Mouse (Mus musculus) liver, adult 2 months (tissue): ENCODE results near the gene Nhlh1. TPM values are rescaled to one million over a fixed set of nuclear protein-coding genes. Genes with fewer than 3 reads are reported as not detected.

Experiments used
- DNase-seq: peaks from one replicate; pipeline ENCODE4 v3.0.0-alpha.2; 2011; ENCODE audit warnings: low read depth, low spot score; ENCODE audit errors: extremely low read depth
- H3K27ac ChIP-seq: fragments of 200-500 bp; replicated peaks from 2 replicates; pipeline ENCODE4 v1.5.1; 2012; ENCODE audit warnings: low read depth, mild to moderate bottlenecking, control low read depth, inconsistent platforms, low read length; ENCODE audit not compliant: insufficient read depth
- H3K27me3 ChIP-seq: fragments of 200-500 bp; 2 replicates; pipeline ENCODE4 v1.6.1; 2012; ENCODE audit warnings: mild to moderate bottlenecking, moderate library complexity, low read length, inconsistent platforms; ENCODE audit not compliant: control insufficient read depth, insufficient read depth
- H3K36me3 ChIP-seq: fragments of 200-500 bp; 2 replicates; pipeline ENCODE4 v1.6.1; 2012; ENCODE audit warnings: low read length, inconsistent platforms; ENCODE audit not compliant: control insufficient read depth, insufficient read depth
- H3K4me1 ChIP-seq: fragments of 200-500 bp; 2 replicates; pipeline ENCODE4 v1.6.1; 2011; ENCODE audit warnings: low read length; ENCODE audit not compliant: control insufficient read depth, insufficient read depth
- H3K4me3 ChIP-seq: fragments of 200-500 bp; 2 replicates; pipeline ENCODE4 v1.5.1; 2011; ENCODE audit warnings: low read depth, mild to moderate bottlenecking, control low read depth, low read length, moderate library complexity; ENCODE audit not compliant: insufficient read depth
- H3K79me2 ChIP-seq: fragments of 200-500 bp; 2 replicates; pipeline ENCODE4 v1.6.1; 2012; ENCODE audit warnings: inconsistent platforms, mild to moderate bottlenecking, low read length, moderate library complexity; ENCODE audit not compliant: control insufficient read depth, insufficient read depth
- H3K9ac ChIP-seq: fragments of 200-500 bp; 2 replicates; pipeline ENCODE4 v1.6.1; 2012; ENCODE audit warnings: low read depth, mild to moderate bottlenecking, control low read depth, inconsistent platforms, low read length
- CTCF ChIP-seq: fragments of 200-500 bp; IDR thresholded peaks from 2 replicates; pipeline ENCODE4 v1.5.1; 2011; ENCODE audit warnings: low read depth, low read length, control low read depth
- POLR2A ChIP-seq: fragments of 200-500 bp; IDR thresholded peaks from 2 replicates; pipeline ENCODE4 v1.6.1; 2011; ENCODE audit warnings: low read length, control low read depth; ENCODE audit not compliant: insufficient read depth; ENCODE audit errors: extremely low read depth
- WGBS: fragments of 180-500 bp; shearing (Covaris S2); methylation state at CpG from one replicate; pipeline ENCODE4 v1.1.7; 2018; 5-methylcytosine and 5-hydroxymethylcytosine counted together
- polyA plus RNA-seq: library from polyadenylated mRNA; depleted of rRNA; stranded (reverse); fragments of >200 nt; gene quantifications from 2 replicates; pipeline ENCODE4 v1.2.3, GENCODE M21; 2012
- total RNA-seq: library from RNA; depleted of rRNA; stranded (reverse); fragments of >200 nt; gene quantifications from 2 replicates; pipeline ENCODE4 v1.2.3, GENCODE M21; 2014

Nhlh1 gene
- total and polyA plus RNA-seq, 2 experiments = not detected

DNA sequence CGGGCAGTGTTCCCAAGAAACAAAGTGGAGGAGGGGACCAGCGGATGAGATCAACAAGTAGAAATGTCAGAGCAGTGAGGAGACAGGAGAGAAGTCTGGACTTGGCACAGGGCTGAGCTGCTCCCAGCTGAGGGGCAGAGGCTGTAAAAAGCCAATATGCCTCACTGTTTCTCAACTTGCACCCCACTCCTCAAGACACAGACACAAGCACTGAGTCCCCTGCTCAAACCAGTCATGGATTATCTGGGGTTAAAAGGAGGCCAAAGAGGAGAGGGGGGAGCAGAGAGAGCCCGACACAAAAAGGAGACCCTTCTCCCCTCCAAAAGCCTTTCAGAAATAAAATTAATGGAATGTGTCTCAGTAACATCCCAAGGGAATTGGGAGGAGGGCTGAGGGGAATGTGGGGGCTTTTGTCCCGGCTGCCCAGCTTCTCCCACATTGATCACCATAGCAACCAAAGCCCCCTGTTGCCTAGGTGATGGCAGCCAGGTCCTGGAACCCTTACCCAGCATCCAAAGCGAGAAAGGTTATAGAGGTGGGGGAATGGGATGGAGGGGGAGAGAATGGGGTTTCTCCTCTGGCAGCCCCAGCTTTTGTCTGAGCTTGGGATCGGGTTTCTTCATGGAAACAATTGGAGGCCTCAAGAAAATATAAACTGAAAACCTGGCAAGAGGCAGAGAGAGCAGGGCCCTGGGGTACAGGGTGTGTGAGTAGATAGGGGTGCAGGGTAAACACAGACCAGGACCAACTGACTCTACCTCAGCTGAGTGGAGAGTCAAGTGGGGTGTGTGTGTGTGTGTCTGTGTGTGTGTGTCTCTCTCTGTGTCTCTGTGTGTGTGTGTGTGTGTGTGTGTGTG, 40.5 kb downstream of the Nhlh1 start:
- no peak for TF ChIP-seq CTCF
- TF ChIP-seq POLR2A = no peak
- no peak overlapping the region for H3K4me3 ChIP-seq
- H3K27ac ChIP-seq = no peak overlapping the region
- H3K36me3 ChIP-seq = no peaks in the 10 kb centered on the region
- WGBS = 84% methylated on average over 6 of the region's 6 CpGs
- H3K9ac ChIP-seq = no peak overlapping the region
- DNase-seq = no peak
- H3K27me3 ChIP-seq = no peaks in the 10 kb centered on the region
- H3K4me1 ChIP-seq = no peaks in the 10 kb centered on the region
- no peaks in the 10 kb centered on the region for H3K79me2 ChIP-seq

DNA sequence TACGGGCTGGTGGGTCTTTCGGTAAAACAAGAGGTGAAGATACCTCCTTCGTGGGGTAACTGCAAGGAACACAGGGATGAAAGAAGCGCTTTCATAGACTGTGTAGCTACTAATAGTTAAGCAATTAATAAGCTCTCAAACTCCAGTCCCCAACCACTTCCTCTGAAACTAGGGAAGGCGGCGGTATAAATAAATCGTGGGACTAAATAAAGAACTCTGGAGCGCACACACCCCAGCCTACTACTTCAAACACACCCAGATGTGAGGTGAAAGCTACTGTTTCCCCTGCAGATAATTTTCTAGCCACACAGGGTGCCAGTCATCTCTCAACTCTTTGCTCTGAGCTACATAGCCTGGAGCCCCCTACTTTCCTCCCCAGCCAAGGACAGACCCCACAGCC, 41.3 kb downstream of the Nhlh1 start:
- Histone ChIP-seq H3K4me1 (no peaks in the 10 kb centered on the region), H3K36me3 (no peaks in the 10 kb centered on the region), H3K9ac (no peak overlapping the region), H3K27ac (no peak overlapping the region), H3K79me2 (no peaks in the 10 kb centered on the region), H3K27me3 (no peaks in the 10 kb centered on the region), H3K4me3 (no peak overlapping the region)
- TF ChIP-seq POLR2A = no peak
- 78% methylated on average over 8 of the region's 8 CpGs for WGBS
- DNase-seq = no peak

DNA sequence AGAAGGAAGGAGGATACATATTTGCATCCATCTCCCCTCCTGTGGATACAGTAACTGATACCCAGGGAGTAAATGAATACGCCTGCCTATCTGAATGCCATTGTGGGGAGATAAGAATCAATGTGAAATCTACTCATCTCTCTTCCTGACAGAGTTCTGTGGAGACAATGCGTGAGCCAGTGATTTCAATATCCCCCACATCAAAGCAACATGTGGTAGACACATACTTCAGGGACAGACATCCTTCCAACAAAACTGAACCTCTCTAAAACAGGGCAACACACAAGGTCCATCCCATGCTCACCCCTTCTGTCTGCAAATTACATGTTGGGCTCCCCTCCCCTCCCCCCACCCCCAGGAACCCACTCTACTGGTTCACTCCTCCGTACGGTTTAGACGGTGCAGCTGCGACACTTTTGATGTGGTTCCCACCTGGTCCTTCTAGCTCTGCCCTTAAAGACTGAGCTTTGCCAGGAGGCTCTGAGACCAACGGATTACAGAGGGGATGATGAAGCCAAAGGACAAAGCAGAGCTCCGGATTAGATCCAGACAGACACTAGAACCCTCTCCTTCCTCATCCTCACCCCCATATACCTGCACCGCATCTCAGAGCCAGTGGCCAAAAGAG, 41.9 kb downstream of the Nhlh1 start:
- Histone ChIP-seq H3K27me3 (no peaks in the 10 kb centered on the region), H3K79me2 (no peaks in the 10 kb centered on the region)
- WGBS = 88% methylated on average over 9 of the region's 9 CpGs

DNA sequence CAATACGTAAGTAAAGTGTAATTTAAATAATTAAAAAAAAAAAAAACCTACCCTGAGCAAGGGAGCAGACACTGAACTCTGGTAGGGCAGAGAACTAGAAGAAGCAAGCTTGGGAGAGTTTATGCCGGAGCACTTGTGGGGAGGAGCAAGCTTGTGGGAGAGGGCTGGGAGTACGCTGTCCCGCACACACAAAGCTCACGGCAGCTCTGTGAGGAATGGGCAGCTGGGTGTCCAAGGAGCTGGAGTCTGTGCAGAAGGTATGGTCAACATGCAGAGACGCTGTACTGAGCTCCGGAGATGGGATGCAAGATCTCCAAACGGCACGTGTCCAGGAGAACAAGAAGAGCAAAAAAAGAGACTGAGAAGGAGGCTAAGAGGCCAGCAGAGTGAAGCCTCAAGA, 42.6 kb downstream of the Nhlh1 start:
- Histone ChIP-seq H3K27ac (no peak overlapping the region), H3K4me1 (no peaks in the 10 kb centered on the region), H3K36me3 (no peaks in the 10 kb centered on the region), H3K79me2 (no peaks in the 10 kb centered on the region), H3K4me3 (no peak overlapping the region), H3K9ac (no peak overlapping the region), H3K27me3 (no peaks in the 10 kb centered on the region)
- DNase-seq = no peak
- no peak for TF ChIP-seq CTCF
- TF ChIP-seq POLR2A = no peak
- WGBS = 91% methylated on average over 9 of the region's 9 CpGs

More for the DNA sequence above, 41.9 kb downstream of the Nhlh1 start:
- Histone ChIP-seq H3K4me1 (no peaks in the 10 kb centered on the region), H3K27ac (no peak overlapping the region), H3K9ac (no peak overlapping the region), H3K4me3 (no peak overlapping the region), H3K36me3 (no peaks in the 10 kb centered on the region)
- TF ChIP-seq POLR2A (no peak), CTCF (no peak)
- no peak for DNase-seq

DNA sequence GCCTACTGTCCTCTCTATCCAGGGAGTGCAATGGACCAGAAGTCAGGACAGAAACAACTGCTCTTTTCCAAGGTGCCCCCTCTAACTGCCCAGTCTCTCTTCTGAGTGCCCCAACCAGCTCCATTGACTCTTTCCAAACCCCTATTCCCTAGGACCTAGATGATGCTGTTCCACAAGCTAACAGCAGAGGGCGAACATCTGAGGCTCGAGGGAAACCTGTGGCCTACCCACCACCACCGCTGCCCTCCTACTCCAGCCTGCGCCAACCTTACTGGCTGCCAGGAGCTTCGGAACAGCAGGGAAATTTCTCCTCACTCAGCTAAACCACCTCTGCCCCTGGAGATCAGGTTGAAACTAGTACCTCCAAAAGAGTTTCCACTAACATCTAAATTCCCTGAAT, 45.3 kb downstream of the Nhlh1 start:
- Histone ChIP-seq H3K27me3 (no peaks in the 10 kb centered on the region), H3K36me3 (no peaks in the 10 kb centered on the region), H3K9ac (no peak overlapping the region), H3K4me3 (no peak overlapping the region), H3K4me1 (no peaks in the 10 kb centered on the region), H3K79me2 (no peaks in the 10 kb centered on the region), H3K27ac (no peak overlapping the region)
- TF ChIP-seq CTCF = peak; percentile 76
- TF ChIP-seq POLR2A = no peak
- 15% methylated on average over 5 of the region's 5 CpGs for WGBS
- DNase-seq = peak; percentile 10
